Mouse (Mus musculus) regulatory T cell (primary cell): ENCODE results near the gene Fgfr2.

Experiments used
- in situ Hi-C: fragments of 300-600 bp; cut with MboI, MseI; formaldehyde crosslinking; loops from one replicate; pipeline ENCODE4 v1.15.1; 2025; ENCODE audit warnings: high pct_unique_total_duplicates

Fgfr2 gene

GRCm38 (mm10) chr7:132731558-132731957 is 391.6 kb downstream of the Fgfr2 start:
- in situ Hi-C loops, result no loop called here

DNA sequence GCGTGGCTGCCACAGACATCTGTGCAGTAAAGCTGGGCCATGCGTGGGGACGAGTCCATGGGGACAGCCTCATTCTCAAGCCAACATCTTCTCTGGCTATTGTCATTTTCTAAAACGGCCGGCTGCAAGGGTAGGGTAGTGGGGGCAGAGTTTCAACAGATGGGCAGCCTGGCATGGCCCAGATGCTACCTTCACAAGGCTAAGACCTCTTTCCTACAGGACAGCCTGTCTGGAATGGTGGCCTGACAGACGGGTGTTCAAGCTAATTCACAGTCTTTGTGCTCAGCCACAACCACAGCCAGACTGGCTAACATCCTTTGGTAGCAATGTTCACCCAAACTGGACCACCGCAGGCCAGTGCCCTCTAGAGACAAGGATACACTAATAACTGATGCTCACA is 392.6 kb downstream of the Fgfr2 start:
- in situ Hi-C loops, result no loop called here

DNA sequence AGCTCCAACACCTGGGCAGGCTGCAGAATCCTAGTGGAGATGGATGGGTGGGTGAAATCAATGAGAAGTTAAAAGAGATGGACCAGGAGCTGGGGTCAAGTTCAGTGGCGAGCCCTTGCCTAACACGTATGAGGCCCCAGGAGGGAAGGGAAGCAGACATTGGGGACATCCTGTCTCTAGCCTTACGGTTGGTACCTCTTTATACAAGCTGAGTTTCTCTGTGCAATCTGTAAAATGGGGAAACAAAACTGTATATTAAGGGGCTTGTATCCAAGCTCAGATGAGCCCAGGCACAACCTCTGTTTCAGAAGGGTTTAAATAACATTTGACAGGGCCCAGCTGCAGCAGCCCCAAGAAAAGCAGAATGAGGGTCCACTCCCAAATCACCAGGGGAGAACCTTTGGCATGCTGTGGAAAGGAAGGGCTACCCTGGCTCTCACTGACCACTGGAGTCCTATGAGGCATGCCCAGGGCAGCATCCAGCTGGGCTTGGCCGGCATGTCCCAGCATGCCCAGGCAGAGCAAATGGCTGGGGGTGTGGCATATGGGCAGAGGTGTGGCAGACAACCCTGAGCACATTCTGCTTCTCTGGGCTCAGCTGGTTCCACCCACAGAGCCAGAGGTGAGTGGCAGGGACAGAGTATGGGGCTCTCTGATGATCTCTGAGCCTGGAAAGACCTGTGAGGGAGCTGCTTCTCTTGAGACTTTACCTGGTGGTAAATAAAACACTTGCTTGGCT is 393.9 kb downstream of the Fgfr2 start:
- in situ Hi-C loops, result no loop called here

DNA sequence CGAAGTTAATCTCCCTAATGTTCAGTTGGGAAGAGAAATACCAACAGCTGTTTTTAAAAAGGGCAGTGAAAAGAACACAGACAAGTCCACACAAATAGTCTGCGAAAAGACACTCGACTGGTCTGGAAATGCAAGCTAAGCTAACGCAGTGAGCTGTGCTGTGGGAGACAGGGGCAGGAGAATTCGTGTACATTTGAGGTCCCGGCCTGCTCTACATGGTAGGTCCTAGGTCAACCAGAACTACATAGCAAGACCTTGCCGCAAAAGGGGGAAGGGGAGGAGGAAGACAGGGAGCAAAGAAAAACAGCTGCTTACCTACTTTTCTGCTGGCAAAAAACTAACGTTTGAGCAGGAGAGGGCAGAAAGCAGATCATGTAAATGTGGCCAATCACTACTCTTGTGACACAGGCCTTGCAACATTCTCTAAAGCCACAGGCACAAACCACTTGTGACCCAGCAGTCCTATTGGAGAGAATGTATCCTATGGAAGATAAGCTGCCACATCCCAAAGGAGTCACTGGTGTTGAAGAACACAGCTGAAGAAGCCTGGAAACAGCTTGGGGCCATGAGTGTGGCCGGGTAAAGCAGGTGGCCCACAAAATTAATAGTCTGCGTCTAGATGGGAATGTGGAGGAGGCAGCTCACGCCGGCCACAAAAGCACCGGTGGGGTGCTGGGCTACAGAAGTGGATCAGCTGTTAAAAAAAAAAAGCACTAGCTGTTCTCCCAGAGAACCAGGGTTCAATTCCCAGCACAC is 396.9 kb downstream of the Fgfr2 start:
- in situ Hi-C loops, result no loop called here

DNA sequence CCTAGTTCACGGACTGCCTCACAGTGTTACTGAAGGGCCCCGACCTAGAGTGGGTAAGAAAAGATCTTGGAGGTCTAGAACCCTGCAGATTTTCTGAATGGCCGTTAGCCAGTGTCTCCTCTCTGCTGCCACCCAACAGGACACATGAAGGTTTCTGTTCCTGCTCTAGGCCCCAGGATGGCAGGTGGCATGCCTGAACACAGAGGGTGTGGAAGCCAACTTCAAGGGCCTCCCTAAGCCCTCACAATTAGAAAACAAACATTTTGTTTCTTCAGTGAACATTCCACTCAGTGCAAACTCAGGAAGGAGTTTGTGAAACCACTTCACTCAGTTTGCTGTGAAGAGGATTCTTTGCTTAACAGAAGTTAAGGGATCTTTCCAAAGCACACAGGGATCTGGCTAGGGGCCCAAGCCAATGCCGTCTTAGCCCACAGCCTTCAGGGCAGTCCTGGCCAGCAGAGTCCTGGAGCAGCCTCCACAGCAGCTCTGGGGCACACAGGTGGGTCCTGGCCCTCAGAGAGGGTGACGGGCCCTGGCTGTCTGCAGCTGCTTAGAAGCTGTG is 398.6 kb downstream of the Fgfr2 start:
- in situ Hi-C loops, result loop anchor here (5.0 kb wide), 1 partner anchor 38 kb away; no protein-coding TSS in a partner anchor

DNA sequence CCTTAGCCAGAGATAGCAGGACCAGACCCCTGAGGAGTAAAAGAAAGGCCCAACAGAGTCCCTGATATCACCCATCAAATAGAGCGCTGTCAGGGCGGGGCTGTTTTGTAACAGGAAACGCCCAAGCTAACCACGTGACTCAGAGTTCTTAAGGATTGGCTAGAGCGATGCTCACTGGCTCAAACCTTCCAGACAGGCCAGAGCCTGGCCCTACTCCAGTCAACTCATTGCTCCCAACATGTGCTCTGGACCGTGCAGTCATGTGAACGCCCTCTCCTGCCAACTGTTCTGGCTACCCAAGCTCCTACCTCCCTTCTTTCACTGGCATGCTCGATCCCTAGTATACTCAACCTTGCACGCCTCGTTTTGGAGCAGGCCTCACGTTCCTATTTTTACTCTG is 399.2 kb downstream of the Fgfr2 start:
- in situ Hi-C loops, result loop anchor here (5.0 kb wide), 1 partner anchor 38 kb away; no protein-coding TSS in a partner anchor

DNA sequence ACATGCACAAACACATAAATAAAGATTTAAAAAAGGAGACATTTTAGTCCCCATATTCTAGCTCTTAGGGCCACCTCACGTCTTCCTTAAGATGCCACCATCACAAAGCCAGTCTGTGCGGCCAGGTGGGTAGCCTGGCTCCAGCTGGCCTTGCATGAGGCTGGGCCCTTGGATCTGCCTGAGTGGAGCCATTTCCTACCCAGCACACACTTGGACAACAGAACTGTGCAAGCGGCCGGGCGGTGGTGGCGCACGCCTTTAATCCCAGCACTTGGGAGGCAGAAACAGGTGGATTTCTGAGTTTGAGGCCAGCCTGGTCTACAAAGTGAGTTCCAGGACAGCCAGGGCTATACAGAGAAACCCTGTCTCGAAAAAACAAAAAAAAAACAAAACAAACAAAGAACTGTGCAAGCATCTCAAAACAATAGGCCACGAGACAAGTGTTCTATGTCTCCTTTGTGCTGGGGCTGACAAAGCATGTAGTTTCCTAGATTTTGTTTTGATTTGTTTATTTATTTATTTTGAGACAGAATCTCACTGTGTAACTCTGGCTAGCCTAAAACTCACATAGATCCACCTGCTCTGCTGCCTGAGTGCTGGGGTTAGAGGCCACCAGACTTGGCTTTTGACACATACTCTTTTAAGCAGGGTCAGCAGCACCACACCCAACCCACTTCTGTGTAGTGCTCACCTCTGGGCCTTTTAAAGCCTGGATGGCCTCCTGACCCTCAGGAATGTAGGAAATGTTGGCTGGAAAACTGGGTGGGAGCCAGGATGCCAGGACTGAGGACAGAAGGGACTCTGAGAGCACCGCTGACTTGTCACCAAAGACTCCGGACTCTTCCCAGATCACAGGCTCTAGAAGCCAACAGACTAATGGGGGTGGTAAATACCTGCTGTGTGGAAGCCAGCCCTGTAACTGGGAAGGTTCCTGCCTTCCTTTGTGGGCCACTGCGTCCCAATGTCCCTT is 400.5 kb downstream of the Fgfr2 start:
- in situ Hi-C loops, result loop anchor here (5.0 kb wide), 1 partner anchor 40 kb away; no protein-coding TSS in a partner anchor

- in situ Hi-C loops, result loop anchor here (5.0 kb wide), 1 partner anchor 42 kb away; no protein-coding TSS in a partner anchor
Measured at GRCm38 (mm10) chr7:132720562-132720961, 402.6 kb downstream of the Fgfr2 start.

DNA sequence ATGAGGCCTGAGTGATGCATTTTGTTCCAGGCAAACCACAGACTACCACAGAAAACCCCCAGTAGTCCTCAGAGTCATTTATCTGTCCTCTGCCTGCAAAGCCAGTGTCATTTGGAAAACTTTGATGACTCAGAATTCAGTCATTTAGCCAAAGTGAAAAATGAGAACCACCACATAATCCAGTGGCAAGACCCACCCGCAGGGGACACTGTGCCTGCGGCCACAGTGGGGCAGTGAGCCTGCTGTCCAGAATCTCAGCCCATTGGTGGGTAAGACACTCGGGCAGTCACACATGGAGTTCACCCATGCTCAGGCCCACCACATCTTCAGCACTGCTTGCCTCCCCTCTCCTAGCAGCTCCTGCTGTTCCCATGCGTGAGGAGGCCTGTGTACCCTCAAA is 403.6 kb downstream of the Fgfr2 start:
- in situ Hi-C loops, result no loop called here

DNA sequence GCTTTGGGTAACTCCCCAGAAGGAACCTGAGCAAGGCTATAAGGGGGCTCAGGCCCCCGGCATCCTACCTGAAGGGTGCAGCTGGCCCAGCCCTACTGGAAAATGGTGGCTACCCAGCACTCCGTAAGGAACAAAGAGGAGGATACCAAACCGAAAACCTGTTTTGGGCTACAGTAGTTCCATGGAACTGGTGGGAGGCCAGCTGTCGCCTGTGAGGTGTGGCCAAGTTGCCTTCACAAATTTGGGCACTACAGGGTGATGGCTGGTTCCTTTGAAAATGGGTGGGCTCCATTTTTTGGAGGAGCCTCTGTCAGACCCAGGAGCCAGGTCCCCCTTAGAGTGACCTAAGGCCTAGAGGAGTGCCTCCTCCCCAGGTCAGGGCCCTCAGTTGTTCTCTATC is 407.9 kb downstream of the Fgfr2 start:
- in situ Hi-C loops, result no loop called here

- in situ Hi-C loops, result no loop called here
Measured at GRCm38 (mm10) chr7:132714236-132714923, 408.8 kb downstream of the Fgfr2 start.

DNA sequence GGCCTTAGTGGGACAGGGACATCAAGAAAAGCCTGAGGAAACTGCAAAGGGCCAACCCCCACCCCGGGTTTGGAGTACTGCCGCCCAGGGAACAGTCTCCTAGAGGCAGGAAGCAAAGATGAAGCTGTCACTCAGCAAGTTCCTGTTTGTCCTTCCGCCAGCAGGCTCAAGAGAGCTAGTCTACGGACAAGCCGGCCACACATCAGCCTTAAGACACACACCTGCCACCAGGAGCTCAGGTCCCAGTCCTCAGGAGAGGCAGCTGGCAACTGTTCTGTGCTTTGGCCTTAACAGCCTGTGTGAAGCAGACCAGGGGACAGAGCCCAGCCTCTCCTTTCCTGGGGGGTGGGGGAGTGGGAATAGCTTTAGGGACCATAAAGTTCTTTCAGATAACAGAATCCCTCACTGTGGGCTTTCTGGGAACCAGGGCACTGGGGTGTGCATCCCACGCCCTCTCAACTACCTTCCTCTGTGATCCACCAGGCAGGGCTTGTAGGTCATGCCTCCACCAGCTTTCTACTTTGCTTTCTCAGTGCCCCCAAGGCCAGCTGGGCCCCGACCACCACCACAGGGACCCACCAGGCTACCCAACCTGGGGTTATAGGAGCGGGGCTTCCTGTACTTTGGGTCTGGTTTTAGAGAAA is 409.5 kb downstream of the Fgfr2 start:
- in situ Hi-C loops, result no loop called here

GRCm38 (mm10) chr7:132712956-132713355 is 410.2 kb downstream of the Fgfr2 start:
- in situ Hi-C loops, result no loop called here

DNA sequence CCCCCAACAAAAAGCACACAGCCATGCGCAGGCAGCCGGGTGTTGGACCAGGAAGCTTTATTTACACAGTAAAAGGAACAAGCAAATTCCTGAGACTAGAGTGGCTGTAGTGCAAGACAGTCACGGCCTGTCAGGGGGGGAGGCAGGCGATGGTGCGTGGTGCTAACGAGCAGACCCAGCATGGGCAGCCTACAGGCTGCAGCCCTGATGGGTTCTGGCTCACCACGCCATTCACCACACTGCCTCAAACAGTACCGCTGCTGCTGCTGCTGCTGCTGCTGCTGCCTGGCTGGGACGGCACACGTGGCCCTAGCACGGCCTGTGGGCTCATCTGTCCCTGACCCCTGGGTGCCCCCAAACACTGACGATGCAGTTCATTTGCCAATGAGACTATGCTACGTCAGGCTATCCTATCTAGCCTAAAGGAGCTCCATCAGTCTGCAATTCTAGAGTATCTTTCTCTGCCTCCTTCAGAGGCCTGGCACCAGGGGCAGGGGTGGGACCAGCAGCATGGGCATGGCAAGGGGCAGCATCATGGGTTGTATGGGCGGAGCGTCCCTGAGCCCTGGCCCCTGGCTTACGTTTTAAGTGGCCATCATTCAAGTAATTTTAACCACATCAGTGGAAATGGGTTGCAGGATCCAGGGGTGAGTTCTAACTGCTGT is 411.0 kb downstream of the Fgfr2 start:
- in situ Hi-C loops, result no loop called here

GRCm38 (mm10) chr7:132711579-132711978 is 411.6 kb downstream of the Fgfr2 start:
- in situ Hi-C loops, result no loop called here

GRCm38 (mm10) chr7:132705130-132705529 is 418.0 kb downstream of the Fgfr2 start:
- in situ Hi-C loops, result no loop called here

DNA sequence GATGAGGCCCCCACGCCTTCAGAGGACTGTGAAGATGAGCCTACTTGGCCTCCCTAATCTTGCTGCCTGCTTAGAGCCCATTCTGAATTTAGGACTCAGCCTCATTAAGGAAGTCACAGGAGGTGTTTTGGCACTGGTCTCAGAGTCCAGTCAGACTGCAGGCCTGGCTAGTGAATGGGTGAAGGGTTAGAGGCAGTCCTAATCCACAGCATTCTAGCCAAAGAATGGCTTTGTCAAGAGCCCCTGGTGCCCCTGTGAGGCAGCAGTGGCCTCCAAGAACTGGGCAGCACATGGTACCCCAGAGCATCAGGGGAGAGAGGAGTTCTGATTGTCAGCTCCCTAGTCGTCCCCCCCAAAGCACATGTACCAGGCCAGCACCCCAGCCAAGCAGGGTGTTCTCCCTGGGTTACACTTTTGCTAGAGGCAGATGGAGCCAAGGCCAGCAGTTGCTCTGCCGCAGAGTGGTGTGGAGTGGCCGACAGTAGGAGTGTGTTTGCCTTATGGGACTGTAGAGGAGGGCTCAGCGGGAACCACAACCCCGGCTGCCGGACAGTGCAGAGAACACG is 418.8 kb downstream of the Fgfr2 start:
- in situ Hi-C loops, result no loop called here

DNA sequence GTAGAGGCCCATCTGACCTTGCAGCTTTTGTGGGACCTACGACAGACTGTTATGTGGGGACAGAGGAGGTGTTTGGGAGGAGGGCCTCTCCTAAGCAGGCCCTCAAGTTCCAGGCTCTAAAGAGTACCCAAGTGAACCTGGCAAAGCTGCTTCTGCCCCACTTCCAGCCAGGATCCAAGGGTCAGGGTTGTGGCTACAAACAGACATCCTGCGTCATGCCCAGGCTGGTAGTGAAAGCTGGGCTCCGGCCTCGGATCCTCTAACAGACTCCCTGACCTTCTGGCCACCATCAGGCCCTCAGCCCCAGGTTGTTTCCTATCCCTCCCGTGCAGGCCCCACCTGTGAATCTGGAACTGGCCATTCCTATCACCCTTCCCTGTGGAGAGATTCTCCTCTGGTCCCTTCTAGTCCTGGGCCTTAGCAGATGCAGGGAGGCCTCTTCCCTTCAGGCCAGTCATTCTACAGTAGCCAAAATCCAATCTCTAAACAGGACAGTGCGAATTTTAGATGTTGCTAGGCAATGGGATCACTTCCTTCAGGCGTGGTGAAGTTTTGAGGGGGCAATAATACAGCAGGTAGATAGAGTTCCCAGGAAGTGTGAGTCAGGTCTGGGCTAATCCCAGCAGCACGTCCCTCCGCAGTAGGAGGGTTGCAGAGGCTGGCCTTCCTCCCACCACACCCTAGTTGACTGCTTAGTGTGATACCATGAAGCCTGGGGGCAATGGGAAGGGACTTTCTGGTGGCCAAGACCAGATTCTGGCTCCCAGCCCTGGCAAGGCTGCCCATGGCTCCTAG is 419.4 kb downstream of the Fgfr2 start:
- in situ Hi-C loops, result no loop called here
